Comparison of ENCODE assay signal across 8 mouse cellular contexts in genomic region chr12:82497866-82498631, GRCm38 (mm10).
A peak's percentile ranks its signal among the peaks of the same experiment; 100 is the strongest.
DNase-seq lines count a peak whose midpoint lies in the region; ATAC-seq and TF ChIP-seq lines count a peak whose summit lies in the region.

No protein-coding gene starts in this region.

- no peaks in the 10 kb centered on the region for H3K36me3 ChIP-seq in forebrain, embryonic 10.5 days (replicated peaks)
- H3K36me3 ChIP-seq in heart, embryonic 15.5 days, result no peaks in the 10 kb centered on the region
- no peaks in the 10 kb centered on the region for H3K36me3 ChIP-seq in lung, embryonic 14.5 days (ENCODE audit: insufficient read depth)

- peak; percentile 75; the same call in 1 of the 2 replicates for TF ChIP-seq CTCF in brain, embryonic 14.5 days (IDR thresholded peaks at IDR 0.05; ENCODE audit: borderline replicate concordance, extremely low read depth, insufficient read depth, insufficient read length)
- TF ChIP-seq CTCF in lung, embryonic 14.5 days (IDR thresholded peaks at IDR 0.05; ENCODE audit: low read depth), result peak; percentile 81

- WGBS in forebrain, embryonic 10.5 days, result 29% methylated on average over 11 of the region's 11 CpGs
- 40% methylated on average over 11 of the region's 11 CpGs for WGBS in heart, embryonic 15.5 days
- 31% methylated on average over 11 of the region's 11 CpGs for WGBS in lung, embryonic 14.5 days

- H3K9me3 ChIP-seq in forebrain, embryonic 10.5 days, result no peaks in the 10 kb centered on the region
- H3K9me3 ChIP-seq in heart, embryonic 15.5 days (replicated peaks), result no peaks in the 10 kb centered on the region
- H3K9me3 ChIP-seq in lung, embryonic 14.5 days (ENCODE audit: low read depth, low read length), result no peaks in the 10 kb centered on the region

- no peak overlapping the region for H3K9ac ChIP-seq in heart, embryonic 15.5 days
- no peak overlapping the region for H3K9ac ChIP-seq in lung, embryonic 14.5 days

- ATAC-seq in heart, embryonic 15.5 days (replicated peaks; ENCODE audit: insufficient number of reproducible peaks, insufficient read depth, low FRiP score, low read depth), result no peak
- ATAC-seq in lung, embryonic 14.5 days (ENCODE audit: insufficient read depth), result peak; percentile 66; the same call in 1 of the 2 replicates

- DNase-seq in A20 (ENCODE audit: low read depth, low spot score), result peak; percentile 30
- peak; percentile 85 for DNase-seq in brain, embryonic 14.5 days (ENCODE audit: low read depth)
- peak; percentile 58 for DNase-seq in forebrain, embryonic 10.5 days (ENCODE audit: extremely low spot score, low spot score)
- DNase-seq in kidney, postnatal 36 days, result peak; percentile 36 to 74
- peak; percentile 88 for DNase-seq in lung, embryonic 14.5 days
- DNase-seq in retina, postnatal 7 days (ENCODE audit: low read depth, low spot score), result peak; percentile 39
- no peak for DNase-seq in yolk sac, embryonic 10.5 days (ENCODE audit: low spot score)

- no peaks in the 10 kb centered on the region for H3K27me3 ChIP-seq in forebrain, embryonic 10.5 days (ENCODE audit: poor library complexity, severe bottlenecking)
- no peaks in the 10 kb centered on the region for H3K27me3 ChIP-seq in heart, embryonic 15.5 days
- H3K27me3 ChIP-seq in lung, embryonic 14.5 days (ENCODE audit: insufficient read depth, low read length), result no peaks in the 10 kb centered on the region

- peak overlapping the region; percentile 38 for H3K4me3 ChIP-seq in forebrain, embryonic 10.5 days
- H3K4me3 ChIP-seq in heart, embryonic 15.5 days, result peak overlapping the region; percentile 20; the same call in 1 of the 2 replicates
- no peak overlapping the region for H3K4me3 ChIP-seq in lung, embryonic 14.5 days (ENCODE audit: low read depth, low read length)

- no peaks in the 10 kb centered on the region for H3K4me1 ChIP-seq in forebrain, embryonic 10.5 days
- H3K4me1 ChIP-seq in heart, embryonic 15.5 days (replicated peaks), result no peaks in the 10 kb centered on the region
- no peaks in the 10 kb centered on the region for H3K4me1 ChIP-seq in lung, embryonic 14.5 days (ENCODE audit: insufficient read depth)

- H3K4me2 ChIP-seq in heart, embryonic 15.5 days, result peak overlapping the region; percentile 51
- peak overlapping the region; percentile 46 for H3K4me2 ChIP-seq in lung, embryonic 14.5 days

- TF ChIP-seq POLR2A in brain, embryonic 14.5 days (IDR thresholded peaks at IDR 0.05; ENCODE audit: borderline replicate concordance, extremely low read depth, insufficient read depth, insufficient read length, poor library complexity, severe bottlenecking), result no peak

- H3K27ac ChIP-seq in forebrain, embryonic 10.5 days, result 0 out of 2 replicates have a peak overlapping the region, but pooled peaks have one; percentile 48
- no peak overlapping the region for H3K27ac ChIP-seq in heart, embryonic 15.5 days
- H3K27ac ChIP-seq in lung, embryonic 14.5 days (ENCODE audit: low read depth), result no peak overlapping the region
